Mouse (Mus musculus): ENCODE data around the gene Mtx2.

The Mtx2 gene

GRCm38 (mm10) chr2:74917880-74918537 is 92.4 kb downstream of the Mtx2 start:
- DNase-seq (ENCODE audit: low spot score in 2 of 2) = no peak

GRCm38 (mm10) chr2:74925968-74926814 is 100.6 kb downstream of the Mtx2 start:
- DNase-seq (ENCODE audit: low spot score in 2 of 2) = no peak

Data from natural killer cell, adult 2 months (primary cell).